Mouse (Mus musculus) CH12.LX (cell line): Measurements from ENCODE around the gene Galk1.

Experiments used
- CTCF ChIP-seq, 2 experiments: IDR thresholded peaks in 1 of 2; conservative IDR thresholded peaks in 1 of 2; 2 replicates each; pipeline ENCODE4 v1.5.1; 2011 to 2012; ENCODE audit warnings: low read depth in 2 of 2, low read length in 2 of 2, improper control_type of control experiment in 1 of 2, inconsistent platforms in 1 of 2, mild to moderate bottlenecking in 1 of 2, moderate library complexity in 1 of 2
- ETS1 ChIP-seq: conservative IDR thresholded peaks from 2 replicates; pipeline ENCODE4 v1.6.1; 2012; ENCODE audit warnings: low read depth, mild to moderate bottlenecking, inconsistent platforms, low read length, improper control_type of control experiment, moderate library complexity
- POLR2AphosphoS2 ChIP-seq: IDR thresholded peaks from 2 replicates; pipeline ENCODE4 v1.6.1; 2011; ENCODE audit warnings: low read depth, low read length, improper control_type of control experiment
- TCF12 ChIP-seq: IDR thresholded peaks from 2 replicates; pipeline ENCODE4 v1.6.1; 2014; ENCODE audit warnings: low read depth, mild to moderate bottlenecking, inconsistent platforms, low read length, improper control_type of control experiment
- UBTF ChIP-seq: IDR thresholded peaks from 2 replicates; pipeline ENCODE4 v1.6.1; 2012; ENCODE audit warnings: low read depth, mild to moderate bottlenecking, inconsistent platforms, low read length, improper control_type of control experiment, moderate library complexity
- ZNF384 ChIP-seq: IDR thresholded peaks from 2 replicates; pipeline ENCODE4 v1.6.1; 2012; ENCODE audit warnings: low read depth, low read length, improper control_type of control experiment, inconsistent platforms

DNA sequence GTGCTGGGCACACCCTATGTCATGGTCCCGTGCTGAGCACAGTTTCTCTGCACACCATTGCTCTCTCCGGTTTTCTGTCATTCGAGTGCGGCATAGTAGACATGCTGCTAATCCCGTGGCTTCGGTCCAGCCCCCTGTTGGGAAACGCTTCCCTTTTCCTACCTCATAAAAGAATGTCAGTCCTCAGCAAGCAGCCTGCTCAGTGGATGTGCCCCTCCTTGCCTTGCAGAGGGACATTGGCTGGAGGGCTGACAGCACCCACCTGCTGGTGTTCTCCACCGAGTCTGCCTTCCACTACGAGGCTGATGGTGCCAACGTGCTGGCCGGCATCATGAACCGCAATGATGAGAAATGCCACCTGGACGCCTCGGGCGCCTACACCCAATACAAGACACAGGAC lies 30.0 kb downstream of the Galk1 start:
- TF ChIP-seq CTCF (conservative IDR thresholded peaks at IDR 0.05 in 1 of 2, IDR thresholded peaks at IDR 0.05 in 1 of 2; ENCODE audit: low read depth in 2 of 2, low read length in 2 of 2) (no peak), TCF12 (no peak), POLR2AphosphoS2 (no peak), ZNF384 (no peak), UBTF (no peak), ETS1 (no peak)
